Comparison of ENCODE assay signal across 11 mouse cellular contexts in genomic region chr2:26485278-26485677, GRCm38 (mm10). TPM values are rescaled to one million over a fixed set of nuclear protein-coding genes. Genes with fewer than 3 reads are reported as not detected.
A peak's percentile ranks its signal among the peaks of the same experiment; 100 is the strongest.
DNase-seq lines count a peak whose midpoint lies in the region; ATAC-seq lines count a peak whose summit lies in the region.
"Had no signal": no experiment of that assay in that cellular context is flagged by ENCODE, and none has a peak within 500 bp of the region (broad histone marks: within the 10 kb centered on the region; RNA-seq: fewer than 3 reads in every experiment).

No protein-coding gene starts in this region.

- peaks cover 73% of the 10 kb centered on the region for H3K4me1 ChIP-seq in neural tube, embryonic 11.5 days (ENCODE audit: control insufficient read depth, insufficient read depth, low read length)
- H3K4me1 ChIP-seq in limb, embryonic 15.5 days, result peaks cover 71% of the 10 kb centered on the region

- no peaks in the 10 kb centered on the region for H3K9me3 ChIP-seq in neural tube, embryonic 11.5 days (ENCODE audit: control insufficient read depth, low read length)
- no peaks in the 10 kb centered on the region for H3K9me3 ChIP-seq in limb, embryonic 15.5 days
- H3K9me3 ChIP-seq: heart, embryonic 12.5 days had no signal

- peaks cover 15% of the 10 kb centered on the region for H3K36me3 ChIP-seq in neural tube, embryonic 11.5 days (ENCODE audit: control insufficient read depth, insufficient read depth, low read length)
- peaks cover 42% of the 10 kb centered on the region for H3K36me3 ChIP-seq in limb, embryonic 15.5 days

- H3K4me3 ChIP-seq in neural tube, embryonic 11.5 days (ENCODE audit: low read depth, low read length), result no peak overlapping the region
- no peak overlapping the region for H3K4me3 ChIP-seq in limb, embryonic 15.5 days
- H3K4me3 ChIP-seq: heart, embryonic 12.5 days had no signal

- H3K9ac ChIP-seq in neural tube, embryonic 11.5 days (ENCODE audit: low read length), result peak overlapping the region; percentile 33; the same call in 1 of the 2 replicates
- H3K9ac ChIP-seq in limb, embryonic 15.5 days, result no peak overlapping the region
- H3K9ac ChIP-seq: heart, embryonic 12.5 days; liver, embryonic 14.5 days had no signal

- ATAC-seq in neural tube, embryonic 11.5 days (ENCODE audit: insufficient read depth, low FRiP score, low TSS enrichment), result peak; percentile 0; the same call in 1 of the 2 replicates
- ATAC-seq in limb, embryonic 15.5 days (ENCODE audit: insufficient number of reproducible peaks, low FRiP score, low TSS enrichment, low read depth), result no peak

- peak overlapping the region; percentile 95 for H3K27ac ChIP-seq in neural tube, embryonic 11.5 days (ENCODE audit: low read depth, low read length)
- H3K27ac ChIP-seq in limb, embryonic 15.5 days, result 0 out of 2 replicates have a peak overlapping the region, but pooled peaks have one; percentile 59
- H3K27ac ChIP-seq: liver, embryonic 14.5 days had no signal

- 69% methylated on average over 9 of the region's 9 CpGs for WGBS in neural tube, embryonic 11.5 days
- WGBS in limb, embryonic 15.5 days, result 63% methylated on average over 9 of the region's 9 CpGs

- DNase-seq in adrenal gland, adult 2 months, result peak; percentile 84
- DNase-seq in adrenal gland, postnatal 10 days, result no peak
- no peak for DNase-seq in neural tube, embryonic 11.5 days (ENCODE audit: low spot score)
- no peak for DNase-seq in neural tube, embryonic 10.5 days (ENCODE audit: extremely low spot score, low spot score)
- no peak for DNase-seq in urinary bladder, adult 18-20 months (ENCODE audit: low spot score in 2 of 2)
- no peak for DNase-seq in layer of hippocampus, postnatal 36 days
- no peak for DNase-seq in spleen, postnatal 4 days (ENCODE audit: low spot score in 2 of 2)
- DNase-seq: kidney, postnatal 36 days had no signal

- H3K27me3 ChIP-seq in neural tube, embryonic 11.5 days (ENCODE audit: control insufficient read depth, insufficient read depth, low read length), result no peaks in the 10 kb centered on the region
- H3K27me3 ChIP-seq in limb, embryonic 15.5 days, result no peaks in the 10 kb centered on the region

- H3K4me2 ChIP-seq in neural tube, embryonic 11.5 days (ENCODE audit: low read depth), result peak overlapping the region; percentile 30; the same call in 1 of the 2 replicates
- H3K4me2 ChIP-seq in limb, embryonic 15.5 days, result no peak overlapping the region
- H3K4me2 ChIP-seq: heart, embryonic 12.5 days had no signal

RNA-seq across cellular contexts. Expression of gene Notch1, which starts 31.2 kb away (rescaled TPM):
- 10 to 100 TPM; 17.6 to 21.1 TPM for total RNA-seq in adrenal gland, adult 2 months (2021)
- 37.1 and 49.2 TPM in 2 replicates for polyA plus RNA-seq in adrenal gland, adult 2 months (2012; rRNA removed)
- 10 to 100 TPM; 27.1 to 36.4 TPM for total RNA-seq in adrenal gland, postnatal 10 days (2021)
- polyA plus RNA-seq in neural tube, embryonic 11.5 days (2014; fragmentation: Nextera tagmentation; extraction: Ambion mirVana), result 56.9 and 60.4 TPM in 2 replicates
- 23.1 and 24.3 TPM in 2 replicates for polyA plus RNA-seq in limb, embryonic 15.5 days (2015; fragmentation: Nextera tagmentation; extraction: Ambion mirVana)
- 10 to 100 TPM; 30.4 to 31.4 TPM for total RNA-seq in layer of hippocampus, postnatal 36 days (2021)

RNA-seq across cellular contexts. Expression of gene Sec16a, which starts 40.3 kb away (rescaled TPM):
- 10 to 100 TPM; 46.4 to 70.8 TPM for total RNA-seq in adrenal gland, adult 2 months (2021)
- 70.1 and 84.9 TPM in 2 replicates for polyA plus RNA-seq in adrenal gland, adult 2 months (2012; rRNA removed)
- total RNA-seq in adrenal gland, postnatal 10 days (2021), result 10 to 100 TPM; 47.6 to 48.4 TPM
- polyA plus RNA-seq in neural tube, embryonic 11.5 days (2014; fragmentation: Nextera tagmentation; extraction: Ambion mirVana), result 40.2 and 40.5 TPM in 2 replicates
- polyA plus RNA-seq in limb, embryonic 15.5 days (2015; fragmentation: Nextera tagmentation; extraction: Ambion mirVana), result 26.2 and 30.5 TPM in 2 replicates
- total RNA-seq in layer of hippocampus, postnatal 36 days (2021), result 10 to 100 TPM; 52.9 to 57.5 TPM
